Mouse (Mus musculus) spleen, postnatal 36 days (tissue): ENCODE data around the gene Actg1.

ENCODE experiments used
- DNase-seq, 2 experiments: peaks; one replicate each; pipeline ENCODE4 v3.0.0; 2022; ENCODE audit warnings: low spot score in 2 of 2, mixed read lengths in 1 of 2

The Actg1 gene

DNA sequence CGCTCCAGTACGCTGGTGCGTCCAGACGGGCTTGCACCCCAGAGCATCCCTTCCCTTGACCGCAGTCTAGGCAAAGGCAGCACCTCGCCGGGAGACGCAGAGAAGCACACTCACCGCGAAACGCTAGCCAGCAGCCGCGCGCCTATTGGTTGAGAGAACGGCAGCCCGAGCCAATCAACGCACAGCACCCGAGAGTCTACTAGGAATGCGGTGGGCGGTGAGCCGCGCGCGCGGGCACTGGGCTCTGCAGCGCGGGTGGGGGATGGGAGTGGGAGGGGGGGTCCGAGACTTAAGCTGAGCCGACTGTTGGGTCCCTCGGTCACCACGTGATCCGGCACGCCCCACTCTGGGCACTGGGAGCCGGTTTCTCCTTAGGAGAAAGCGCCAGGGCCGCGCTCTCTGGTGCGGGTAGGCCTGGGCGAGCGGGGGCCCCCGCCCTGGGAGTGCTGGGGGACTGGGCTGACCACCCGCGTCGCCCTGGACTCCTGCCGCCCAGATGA is 37.5 kb downstream of the Actg1 start:
- peak; percentile 74 to 79 for DNase-seq

DNA sequence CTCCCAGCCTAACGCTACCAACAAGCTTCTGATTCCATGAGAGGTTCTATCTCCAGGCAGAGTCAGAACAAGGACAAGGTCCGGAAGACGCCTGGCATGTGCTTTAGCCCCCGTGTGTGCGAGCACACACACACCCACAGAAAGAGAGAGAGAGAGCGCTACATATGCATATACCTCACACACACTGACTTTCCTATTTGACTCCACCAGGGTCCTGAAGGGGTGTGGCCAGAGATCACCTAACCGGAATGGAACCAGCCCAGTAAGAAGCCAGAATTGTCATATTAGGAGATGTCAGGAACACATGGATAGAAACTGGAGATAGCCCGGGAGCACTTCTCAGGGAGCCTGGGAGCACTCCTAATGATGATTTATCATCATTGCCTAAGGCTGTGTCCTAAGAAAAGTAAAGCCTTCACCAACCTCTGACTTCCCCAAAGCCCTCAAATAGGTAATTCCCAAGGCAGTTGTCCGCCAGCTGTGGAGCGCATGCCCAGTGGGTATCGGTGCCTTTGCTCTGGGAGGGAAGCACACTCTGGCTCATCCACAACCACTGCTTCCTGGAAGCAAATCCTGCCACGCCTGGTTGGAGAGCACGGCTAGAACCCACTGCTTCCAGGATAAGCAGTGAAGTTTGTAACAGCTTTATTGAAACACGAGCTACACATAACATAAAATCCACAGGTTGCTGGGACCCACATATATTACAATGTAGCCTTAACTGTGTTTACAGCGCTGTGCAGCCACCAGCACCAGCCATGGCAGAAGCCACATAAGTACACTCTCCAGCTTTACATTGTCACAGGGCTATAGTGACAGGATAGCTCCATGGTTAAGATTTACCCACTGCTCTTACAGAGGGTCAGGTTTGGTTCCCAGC is 39.7 kb downstream of the Actg1 start:
- no peak for DNase-seq

DNA sequence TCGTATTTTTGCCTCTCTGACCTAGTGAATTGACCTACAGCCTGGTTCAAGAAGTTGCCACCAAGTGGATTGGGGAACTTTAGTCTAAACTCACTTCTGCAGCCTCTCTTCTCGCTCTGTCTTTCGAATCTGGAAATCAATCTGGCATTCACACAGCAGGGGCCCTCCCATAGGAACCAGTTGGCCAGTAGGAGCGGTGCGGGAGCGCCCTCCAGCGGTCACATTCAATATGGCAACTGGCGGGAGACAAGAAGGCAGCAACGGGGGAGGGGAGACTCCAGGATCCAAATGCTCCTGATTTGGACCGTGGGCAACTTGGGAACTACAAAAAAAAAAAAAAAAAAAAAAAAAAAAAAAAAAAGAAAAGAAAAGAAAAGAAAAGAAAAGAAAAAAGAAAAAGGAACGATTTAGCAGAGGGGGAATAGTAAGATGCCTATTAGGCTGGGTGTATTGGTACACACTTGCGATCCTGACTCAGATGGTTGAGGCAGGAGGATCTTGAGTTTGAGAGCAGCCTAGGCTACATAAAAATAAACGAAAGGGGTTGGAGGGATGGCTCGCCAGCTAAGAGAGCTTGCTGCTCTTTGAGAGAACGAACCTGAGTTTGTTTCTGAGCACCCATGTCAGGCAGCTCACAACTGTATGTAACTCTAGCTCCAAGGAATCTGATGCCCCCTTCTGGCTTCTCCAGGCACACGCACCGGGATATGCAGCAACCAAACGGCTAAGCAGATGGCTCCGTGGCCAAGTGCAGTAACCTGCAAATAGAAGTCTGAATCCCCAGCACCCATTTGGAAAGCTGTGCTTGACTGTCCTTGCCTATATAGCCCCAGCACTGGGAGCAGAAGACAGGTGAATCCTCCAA is 40.5 kb downstream of the Actg1 start:
- DNase-seq = peak; percentile 78 to 82

GRCm38 (mm10) chr11:120307132-120307413 is 41.3 kb downstream of the Actg1 start:
- no peak for DNase-seq

GRCm38 (mm10) chr11:120306366-120307131 is 41.8 kb downstream of the Actg1 start:
- no peak for DNase-seq

GRCm38 (mm10) chr11:120305535-120306365 is 42.6 kb downstream of the Actg1 start:
- DNase-seq = no peak

- peak; percentile 87 to 88 for DNase-seq
These were observed 43.3 kb downstream of the Actg1 start for GRCm38 (mm10) chr11:120304886-120305534.

- DNase-seq = no peak
These were observed 44.0 kb downstream of the Actg1 start for GRCm38 (mm10) chr11:120304350-120304694.

DNA sequence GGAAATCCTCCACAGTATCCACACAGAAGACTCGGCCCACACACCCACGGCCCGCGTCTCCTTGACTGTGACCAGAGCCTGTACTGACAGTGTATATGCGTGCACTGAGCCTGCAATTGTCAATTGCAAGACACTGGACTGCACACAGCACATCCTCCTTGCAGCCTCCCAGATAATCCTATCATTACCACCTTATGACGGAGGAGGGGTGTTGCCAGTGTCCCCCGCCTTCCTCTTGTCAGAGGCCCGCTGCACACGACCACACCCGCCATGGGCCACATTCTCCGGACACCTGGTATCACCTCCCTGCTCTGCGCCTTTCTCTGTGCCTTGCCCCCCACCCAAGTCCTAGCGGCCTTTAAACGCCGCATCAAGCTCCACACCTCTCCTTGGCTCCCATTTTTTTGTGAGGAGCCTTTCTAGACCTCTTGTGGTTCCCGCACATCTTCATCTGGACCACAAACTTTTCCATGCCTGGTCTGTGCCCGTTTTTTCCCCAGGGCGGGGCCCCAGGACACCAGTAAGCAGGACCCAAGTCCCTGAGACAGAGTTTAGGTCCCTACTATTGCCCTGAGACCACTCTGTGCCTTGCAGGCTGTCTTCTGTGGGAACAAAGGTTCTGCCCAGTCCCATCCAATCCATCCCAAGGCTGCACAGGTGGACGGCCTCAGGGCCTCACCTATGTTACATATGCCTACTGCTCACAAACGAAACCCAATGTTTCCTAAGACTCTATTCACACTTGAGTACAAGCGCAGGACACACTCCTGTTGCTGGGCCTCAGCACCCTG is 44.6 kb downstream of the Actg1 start:
- DNase-seq = peak; percentile 38 to 53

GRCm38 (mm10) chr11:120303119-120303518 is 45.2 kb downstream of the Actg1 start:
- no peak for DNase-seq

DNA sequence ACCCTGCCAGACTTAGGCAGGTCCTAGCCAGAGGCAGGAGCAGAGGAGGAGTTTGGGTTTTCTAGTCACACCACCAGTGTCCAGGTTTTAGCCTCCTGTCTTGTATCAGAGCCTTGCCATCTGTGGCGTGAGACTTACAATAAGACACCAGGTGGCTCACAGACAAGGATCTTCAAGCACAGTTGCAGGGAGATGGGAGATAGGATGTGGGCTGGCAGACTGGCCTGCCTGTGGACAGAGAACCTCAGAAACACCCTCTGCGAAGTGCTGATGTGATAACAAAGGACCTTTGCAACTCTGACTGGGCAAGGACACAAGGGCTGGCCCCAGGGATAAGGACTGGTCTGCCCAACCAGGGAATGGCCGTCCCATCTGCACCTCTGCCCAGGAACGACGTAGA is 48.9 kb downstream of the Actg1 start:
- no peak for DNase-seq

GRCm38 (mm10) chr11:120298441-120299141 is 49.8 kb downstream of the Actg1 start:
- no peak for DNase-seq

GRCm38 (mm10) chr11:120297767-120298166 is 50.6 kb downstream of the Actg1 start:
- DNase-seq = no peak

DNA sequence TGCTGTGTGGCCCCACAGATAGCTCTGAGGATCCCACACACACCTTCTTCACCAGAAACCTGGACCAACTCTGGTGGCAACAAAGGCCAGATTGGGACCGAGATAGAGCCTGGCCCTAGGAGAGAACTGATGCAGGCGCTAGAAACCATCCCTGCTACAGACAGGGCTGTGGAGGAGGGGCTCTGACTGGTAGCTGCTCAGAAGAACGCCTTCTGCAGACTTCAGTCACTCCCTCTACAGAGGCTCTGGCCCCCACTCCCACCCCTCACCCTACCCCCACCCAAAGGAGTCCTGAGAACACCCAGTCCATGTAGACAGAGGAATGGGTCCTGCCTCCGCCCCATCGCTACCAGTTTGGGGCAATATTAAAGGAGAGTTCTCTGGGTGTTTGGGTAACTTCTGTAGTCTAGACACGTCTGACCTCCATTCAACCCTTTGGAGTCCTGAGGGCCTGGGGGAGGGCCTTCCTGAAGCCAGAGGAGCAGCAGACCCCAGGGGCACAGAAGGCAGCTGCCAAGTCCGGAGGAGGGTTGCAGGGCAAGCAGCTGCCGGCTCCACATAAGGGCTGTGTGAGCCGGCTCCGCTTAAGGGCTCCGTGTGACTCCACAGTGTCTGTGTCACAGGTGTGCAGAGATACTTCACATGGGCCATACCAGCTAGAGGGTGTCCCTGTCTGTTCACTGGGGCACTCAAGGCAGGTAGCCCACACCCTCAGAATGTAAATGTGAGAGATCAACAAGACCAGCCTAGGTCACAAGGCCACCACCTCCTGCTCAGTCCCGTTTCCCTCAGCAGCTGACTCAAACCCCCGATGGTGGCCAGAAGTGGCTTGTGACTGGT is 51.8 kb downstream of the Actg1 start:
- DNase-seq = no peak
